Mouse (Mus musculus) testis, postnatal 10 days (tissue): Measurements from ENCODE around the gene Rpl36al.
"Not testable (repeated sequence)": the region's sequence is repeated elsewhere in the genome, so short reads cannot be mapped to it uniquely, and the experiment has no call there.

Experiments
- DNase-seq: peaks from one replicate; pipeline ENCODE4 v3.0.0; 2021; ENCODE audit warnings: low spot score

Rpl36al gene

GRCm38 (mm10) chr12:69196444-69197377, 12.8 kb upstream of the Rpl36al start, which contains the start of gene Gm49383:
Gm49383 (minus strand) TSS chr12:69197104.
- DNase-seq, result peak; percentile 75

GRCm38 (mm10) chr12:69192637-69193036, 8.8 kb upstream of the Rpl36al start:
- DNase-seq, result no peak

DNA sequence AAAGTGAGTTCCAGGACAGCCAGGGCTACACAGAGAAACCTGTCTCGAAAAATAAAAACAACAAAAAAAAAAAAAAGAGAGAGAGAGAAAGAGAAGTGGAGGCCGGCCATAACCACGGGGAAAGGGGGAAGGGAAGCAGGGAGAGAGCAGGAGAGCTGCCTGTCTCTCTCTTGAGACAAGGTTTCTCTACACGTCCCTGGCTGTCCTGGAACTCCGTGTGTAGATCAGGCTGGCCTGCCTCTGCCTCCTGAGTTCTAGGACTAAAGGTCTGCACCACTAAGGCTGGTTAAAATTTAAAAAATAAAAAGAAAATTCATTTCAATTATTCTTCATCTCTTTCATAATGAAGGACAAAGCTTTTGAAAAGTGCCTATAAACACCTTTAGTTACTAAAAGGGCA, 7.5 kb upstream of the Rpl36al start:
- DNase-seq, result no peak

DNA sequence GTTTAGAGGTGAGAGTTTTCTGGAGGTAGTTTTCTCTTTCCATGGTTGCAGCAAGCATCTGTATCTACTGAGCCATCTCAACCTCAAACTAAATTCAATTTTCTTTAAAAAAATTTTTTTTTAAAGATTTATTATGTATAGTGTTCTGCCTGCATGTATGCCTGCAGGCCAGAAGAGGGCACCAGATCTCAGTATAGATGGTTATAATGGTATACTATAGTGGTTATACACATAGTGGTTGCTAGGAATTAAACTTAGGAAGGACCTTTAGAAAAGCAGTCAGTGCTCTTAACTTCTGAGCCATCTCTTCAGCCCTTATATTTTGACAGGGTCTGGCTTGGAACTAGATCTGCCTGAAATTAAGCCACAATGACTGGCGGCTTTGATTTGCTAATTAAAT, 6.6 kb upstream of the Rpl36al start:
- DNase-seq, result no peak

GRCm38 (mm10) chr12:69190074-69190473, 6.2 kb upstream of the Rpl36al start:
- DNase-seq, result no peak

- DNase-seq, result no peak
Measured at GRCm38 (mm10) chr12:69186811-69187471, 3.1 kb upstream of the Rpl36al start.

DNA sequence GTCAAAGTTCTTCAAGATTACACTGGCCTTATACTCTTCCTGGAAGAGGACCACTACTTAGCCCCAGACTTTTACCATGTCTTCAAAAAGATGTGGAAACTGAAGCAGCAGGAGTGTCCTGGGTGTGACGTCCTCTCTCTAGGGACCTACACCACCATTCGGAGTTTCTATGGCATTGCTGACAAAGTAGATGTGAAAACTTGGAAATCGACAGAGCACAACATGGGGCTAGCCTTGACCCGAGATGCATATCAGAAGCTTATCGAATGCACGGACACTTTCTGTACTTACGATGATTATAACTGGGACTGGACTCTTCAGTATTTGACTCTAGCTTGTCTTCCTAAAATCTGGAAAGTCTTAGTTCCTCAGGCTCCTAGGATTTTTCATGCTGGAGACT, 1.5 kb upstream of the Rpl36al start:
- DNase-seq, result no peak

GRCm38 (mm10) chr12:69184342-69185295, 736 bp upstream of the Rpl36al start:
- DNase-seq, result peak; percentile 74

DNA sequence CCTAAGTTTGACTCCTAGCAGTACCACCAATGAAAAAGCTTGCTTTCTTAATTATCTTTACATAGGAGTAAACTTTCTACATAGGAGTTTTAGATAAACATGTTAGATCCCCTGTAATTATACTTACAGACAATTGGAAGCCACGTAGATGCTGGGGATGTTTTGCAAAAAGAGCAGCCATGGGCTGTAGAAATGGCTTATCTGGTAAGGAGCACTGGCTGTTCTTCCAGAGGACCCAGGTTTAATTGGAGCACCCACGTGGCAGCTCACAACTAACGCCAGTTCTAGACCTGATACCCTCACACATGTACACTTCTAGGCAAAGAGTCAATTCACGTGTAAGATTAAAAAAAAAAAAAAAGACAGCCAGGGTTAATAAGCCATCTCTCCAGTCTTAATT, 2.1 kb downstream of the Rpl36al start:
- no peak for DNase-seq

GRCm38 (mm10) chr12:69179371-69179770, 4.5 kb downstream of the Rpl36al start:
- no peak for DNase-seq

DNA sequence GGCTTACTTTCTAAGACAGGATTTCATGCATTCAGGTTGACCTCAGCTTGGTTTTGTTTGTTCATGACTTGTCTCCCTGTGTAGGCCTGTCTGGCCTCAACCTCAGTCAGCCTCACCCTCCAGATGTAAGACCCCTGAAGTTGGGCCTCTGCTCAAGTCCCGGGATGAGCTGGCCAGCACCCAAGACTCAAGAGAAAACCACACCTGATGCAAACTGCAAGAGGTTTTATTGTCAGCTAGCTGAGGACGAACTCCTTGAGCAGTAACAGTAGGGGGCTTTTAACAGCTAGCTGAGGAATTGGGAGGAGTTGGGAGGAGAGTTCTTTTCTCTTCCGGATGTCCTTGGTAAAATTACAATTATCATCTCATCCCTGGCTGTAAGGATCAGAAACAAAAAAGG, 6.4 kb downstream of the Rpl36al start:
- DNase-seq, result no peak

DNA sequence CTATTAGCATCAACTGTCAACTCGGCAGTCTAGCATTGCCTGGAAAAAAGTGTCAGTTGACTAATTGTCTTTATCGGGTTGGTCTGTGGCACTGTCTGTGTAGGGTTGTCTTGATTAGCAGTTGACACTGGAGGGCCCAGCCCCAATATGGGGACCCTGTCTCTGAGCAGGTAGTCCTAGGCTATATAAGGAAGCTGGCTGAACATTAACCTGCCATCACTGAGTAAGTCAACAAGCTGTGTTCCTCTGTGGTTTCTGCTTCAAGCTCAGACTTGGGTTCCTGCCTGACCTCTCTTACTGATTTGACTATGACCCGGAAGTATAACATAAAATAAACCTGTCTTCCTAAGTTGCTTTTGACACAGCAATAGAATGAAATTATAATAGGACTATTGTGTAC, 7.9 kb downstream of the Rpl36al start:
- DNase-seq, result no peak

GRCm38 (mm10) chr12:69171307-69171706, 12.6 kb downstream of the Rpl36al start:
- DNase-seq, result no peak

DNA sequence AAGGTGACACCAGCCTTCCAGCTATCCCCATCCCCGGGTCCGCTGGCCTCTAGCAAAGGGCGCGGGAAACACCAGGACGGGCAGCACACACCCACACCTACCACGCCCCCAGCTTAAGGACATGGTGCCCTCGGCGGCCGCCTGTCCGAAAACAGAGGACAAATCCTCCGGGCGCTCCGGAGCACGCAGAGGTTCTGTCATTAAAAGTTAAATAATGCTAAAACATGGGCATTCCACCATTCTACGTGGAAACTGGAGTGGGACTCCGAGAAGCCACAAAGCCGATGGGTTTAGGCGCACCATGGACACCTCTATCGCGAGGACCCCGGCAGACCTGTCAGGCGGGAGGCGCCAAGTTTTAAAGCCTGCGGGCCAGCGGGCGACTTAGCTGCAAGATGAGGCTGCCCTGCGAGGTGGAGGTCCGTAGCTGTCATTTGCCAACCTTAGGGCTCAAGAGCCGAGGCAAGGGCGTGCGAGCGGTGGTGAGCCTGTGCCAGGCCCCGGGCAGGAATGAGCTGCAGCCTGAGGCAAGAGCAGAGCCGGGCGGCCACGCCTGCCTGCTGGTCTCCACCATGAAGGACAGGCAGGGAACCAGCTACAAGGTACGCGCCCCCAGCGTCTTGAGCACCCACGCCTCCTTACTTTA, 15.3 kb downstream of the Rpl36al start, which contains the start of gene Lrr1:
Gene Lrr1, plus strand, starts transcription at position 354 of the 646 bp plus-strand sequence.
- DNase-seq, result peak; percentile 90

DNA sequence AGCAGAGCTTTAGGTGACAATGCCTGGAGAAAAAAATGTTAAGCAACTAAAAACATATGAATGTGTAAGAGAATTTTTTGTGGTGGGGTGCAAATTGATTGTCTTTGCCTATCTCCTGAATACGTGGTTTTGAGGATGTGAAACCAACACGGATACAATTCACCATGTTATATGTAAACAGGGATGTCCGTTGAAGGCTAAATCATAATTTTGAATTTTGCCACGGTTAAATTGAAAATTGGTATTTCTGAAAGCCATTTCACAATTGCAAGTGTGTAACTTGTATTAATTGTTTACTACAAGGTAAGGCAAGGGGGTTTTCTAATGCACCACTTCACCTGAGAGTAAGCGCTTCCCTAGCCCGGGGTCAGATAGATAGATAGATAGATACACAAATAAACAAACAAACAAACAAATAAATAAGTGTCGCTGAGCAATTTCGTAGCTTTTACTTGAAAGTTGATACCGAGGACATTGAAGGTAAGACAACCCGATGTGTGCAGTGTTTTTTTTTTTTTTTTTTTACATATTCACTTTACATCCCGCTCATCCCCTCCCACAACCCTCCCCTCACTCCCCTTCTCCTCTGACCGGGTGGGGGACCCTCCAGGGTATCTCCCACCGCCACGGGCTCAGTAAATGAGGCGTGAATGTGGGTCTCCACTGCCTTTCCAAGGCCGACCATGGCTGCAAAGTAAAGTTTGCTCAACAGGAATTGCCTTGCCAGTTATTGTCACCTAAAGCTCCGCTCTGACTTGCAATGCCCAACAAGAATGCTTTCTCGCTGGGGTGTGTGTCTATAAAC, 16.0 kb downstream of the Rpl36al start:
- DNase-seq, result no peak

DNA sequence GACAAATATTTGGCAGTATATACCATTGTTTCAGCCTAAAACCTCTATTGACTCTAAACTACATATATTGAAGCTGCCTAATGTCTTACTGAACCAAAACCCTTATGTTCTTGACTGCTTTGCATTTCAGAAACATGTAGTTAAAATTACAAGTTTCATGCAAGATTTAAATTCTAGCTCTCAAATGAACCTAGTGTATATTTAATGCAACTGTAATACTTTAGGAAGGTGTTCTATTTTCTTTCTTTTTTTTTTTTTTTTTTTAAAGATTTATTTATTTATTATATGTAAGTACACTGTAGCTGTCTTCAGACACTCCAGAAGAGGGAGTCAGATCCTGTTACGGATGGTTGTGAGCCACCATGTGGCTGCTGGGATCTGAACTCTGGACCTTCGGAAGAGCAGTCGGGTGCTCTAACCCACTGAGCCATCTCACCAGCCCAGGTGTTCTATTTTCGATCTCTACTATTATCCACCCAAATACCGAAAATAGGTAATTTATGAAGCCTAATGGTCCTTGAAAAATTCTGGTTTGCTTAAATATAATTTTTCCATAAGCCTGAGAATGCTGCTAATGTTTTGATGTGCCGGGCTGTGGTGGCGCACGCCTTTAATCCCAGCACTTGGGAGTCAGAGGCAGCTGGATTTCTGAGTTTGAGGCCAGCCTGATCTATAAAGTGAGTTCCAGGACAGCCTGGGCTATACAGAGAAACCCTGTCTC, 16.9 kb downstream of the Rpl36al start:
- not testable (repeated sequence) for DNase-seq

GRCm38 (mm10) chr12:69164904-69165303, 19.0 kb downstream of the Rpl36al start:
- no peak for DNase-seq

DNA sequence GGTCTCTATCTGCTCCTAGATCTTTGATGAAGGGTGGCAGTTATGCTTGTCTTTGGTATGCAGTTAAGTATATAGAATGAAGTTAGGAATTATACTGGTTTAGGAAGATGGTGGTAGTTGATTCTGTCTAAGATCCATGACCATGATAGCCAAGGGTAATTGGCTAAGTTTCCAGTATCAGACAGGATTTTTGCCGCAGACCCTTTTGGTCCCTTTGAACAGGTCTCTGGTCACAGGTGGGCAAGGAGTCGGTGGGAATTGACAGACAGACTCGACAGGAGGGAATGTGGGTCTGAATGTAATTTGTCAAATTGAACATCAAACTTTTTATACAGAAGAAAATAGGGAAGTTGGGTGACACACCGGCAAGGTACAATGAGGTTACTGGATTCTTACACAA, 20.3 kb downstream of the Rpl36al start:
- not testable (repeated sequence) for DNase-seq

DNA sequence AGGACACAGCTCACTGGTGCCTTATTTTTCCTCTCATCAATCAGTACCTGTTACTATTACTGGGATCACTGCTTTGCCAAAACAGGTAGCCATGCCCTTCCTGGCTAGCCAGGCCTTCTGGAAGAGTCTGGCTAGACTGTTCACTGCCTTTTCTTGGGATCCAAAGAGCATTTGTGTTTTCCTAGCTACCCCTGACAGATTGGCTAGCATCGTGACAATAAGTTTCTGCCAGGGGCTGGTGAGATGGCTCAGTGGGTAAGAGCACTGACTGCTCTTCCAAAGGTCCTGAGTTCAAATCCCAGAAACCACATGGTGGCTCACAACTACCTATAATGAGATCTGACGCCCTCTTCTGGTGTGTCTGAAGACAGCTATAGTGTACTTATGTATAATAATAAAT, 23.2 kb downstream of the Rpl36al start:
- not testable (repeated sequence) for DNase-seq

DNA sequence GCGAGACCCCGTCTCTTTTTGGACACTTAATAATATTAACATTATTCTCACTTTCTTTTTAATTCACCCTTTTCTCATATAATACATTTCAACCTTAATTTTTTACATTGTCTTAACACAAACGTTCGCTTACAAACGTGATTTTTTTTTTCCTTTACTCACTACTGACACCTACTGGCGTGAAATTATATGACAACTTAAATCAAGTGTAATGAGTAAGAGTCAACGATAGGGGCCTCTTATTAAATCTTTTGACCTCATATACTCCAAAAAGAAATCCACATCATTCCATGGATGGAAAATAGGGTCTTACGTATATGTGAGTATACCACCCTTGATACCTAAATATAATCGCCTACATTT, 24.3 kb downstream of the Rpl36al start:
- DNase-seq, result no peak
